Mouse (Mus musculus): Measurements from ENCODE around the gene 4933428G20Rik. TPM values are rescaled to one million over a fixed set of nuclear protein-coding genes. Genes with fewer than 3 reads are reported as not detected.

Gene 4933428G20Rik
- 0.16 and 0.25 TPM in 2 replicates for polyA plus RNA-seq (2015; fragmentation: Nextera tagmentation; extraction: Ambion mirVana)

DNA sequence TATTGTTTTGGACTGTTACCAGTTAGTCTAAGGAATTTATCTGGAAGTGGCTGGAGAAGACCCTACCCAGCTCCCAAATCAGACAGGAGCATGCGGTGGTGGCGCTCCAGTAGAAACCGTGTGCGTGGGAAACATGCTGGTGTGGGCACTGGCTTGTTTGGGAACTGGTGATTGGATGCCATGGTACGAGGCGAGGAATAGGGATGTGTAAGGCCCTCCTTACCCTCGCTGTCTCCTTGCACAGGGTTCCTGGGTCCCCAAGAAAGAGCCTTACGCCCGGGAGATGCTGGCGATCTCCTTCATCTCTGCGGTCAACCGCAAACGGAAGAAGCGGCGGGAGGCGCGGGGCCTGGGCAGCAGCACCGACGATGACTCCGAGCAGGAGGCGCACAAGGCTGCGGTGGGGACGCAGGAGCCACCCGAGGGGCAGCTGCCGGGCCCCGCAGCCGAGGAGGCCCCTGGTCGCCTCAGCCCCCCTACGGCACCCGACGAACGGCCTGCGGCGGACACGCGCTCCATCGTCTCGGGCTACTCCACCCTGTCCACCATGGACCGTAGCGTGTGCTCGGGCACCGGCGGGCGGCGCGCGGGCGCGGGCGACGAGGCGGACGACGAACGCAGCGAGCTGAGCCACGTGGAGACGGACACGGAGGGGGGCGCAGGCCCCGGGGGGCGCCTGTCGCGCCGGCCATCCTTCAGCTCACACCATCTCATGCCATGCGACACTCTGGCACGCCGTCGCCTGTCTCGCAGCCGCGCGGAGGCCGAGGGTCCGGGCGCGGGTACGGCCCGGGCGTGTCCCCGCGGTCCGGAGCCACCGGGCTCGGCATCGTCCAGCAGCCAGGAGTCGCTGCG lies at the start of gene 4933428G20Rik:
Gene 4933428G20Rik, minus strand, starts transcription at position 476 of the 855 bp plus-strand sequence.
- H3K9me3 ChIP-seq (ENCODE audit: control insufficient read depth, low read length), result no peaks in the 10 kb centered on the region
- no peaks in the 10 kb centered on the region for H3K4me1 ChIP-seq (replicated peaks; ENCODE audit: control insufficient read depth, insufficient read depth)
- H3K4me3 ChIP-seq (ENCODE audit: low read depth, low read length), result 0 out of 2 replicates have a peak within 1 kb of the TSS, but pooled peaks have one; percentile 10
- H3K9ac ChIP-seq (ENCODE audit: low read length), result no peak within 1 kb of the TSS
- no peak within 1 kb of the TSS for H3K27ac ChIP-seq (replicated peaks)
- no peaks in the 10 kb centered on the region for H3K27me3 ChIP-seq (ENCODE audit: control insufficient read depth, insufficient read depth, low read length)
- TF ChIP-seq CTCF (IDR thresholded peaks at IDR 0.05; ENCODE audit: low read depth) (no peak), EP300 (optimal IDR thresholded peaks at IDR 0.05) (no peak)
- no peak for DNase-seq (ENCODE audit: low spot score)
- WGBS, result 51% methylated on average over 88 of the region's 88 CpGs
- peaks cover 12% of the 10 kb centered on the region for H3K36me3 ChIP-seq (ENCODE audit: control insufficient read depth, insufficient read depth, low read length)
- 0 out of 2 replicates have a peak within 1 kb of the TSS, but pooled peaks have one; percentile 11 for H3K4me2 ChIP-seq (replicated peaks; ENCODE audit: low read depth)
- no peak for ATAC-seq (ENCODE audit: low FRiP score, low TSS enrichment)

DNA sequence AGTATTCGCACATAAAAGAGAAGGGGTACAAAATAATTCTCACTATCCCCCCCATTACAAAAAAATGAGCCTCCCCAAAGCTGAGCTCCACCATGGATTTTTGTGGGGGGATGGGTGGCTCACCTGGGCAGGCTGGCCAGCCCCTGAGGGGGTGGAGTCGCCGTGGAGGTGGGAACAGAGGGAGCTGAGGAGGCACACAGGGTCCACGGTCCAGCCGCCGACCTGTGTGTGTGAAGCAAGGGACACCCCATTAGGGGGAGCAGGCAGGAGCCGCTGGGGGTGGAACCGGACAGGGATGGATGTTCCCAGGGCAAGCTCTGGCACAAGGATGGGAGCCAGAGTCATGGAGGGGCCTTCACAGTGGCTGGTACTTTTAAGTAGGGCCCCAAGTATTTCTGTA lies 48.6 kb upstream of the 4933428G20Rik start:
- Histone ChIP-seq H3K9me3 (ENCODE audit: control insufficient read depth, low read length) (no peaks in the 10 kb centered on the region), H3K36me3 (ENCODE audit: control insufficient read depth, insufficient read depth, low read length) (no peaks in the 10 kb centered on the region), H3K27ac (replicated peaks) (no peak overlapping the region), H3K4me1 (replicated peaks; ENCODE audit: control insufficient read depth, insufficient read depth) (peaks cover 2% of the 10 kb centered on the region; the same call in 1 of the 2 replicates), H3K9ac (ENCODE audit: low read length) (no peak overlapping the region), H3K27me3 (ENCODE audit: control insufficient read depth, insufficient read depth, low read length) (peaks cover 14% of the 10 kb centered on the region; the same call in 1 of the 2 replicates), H3K4me2 (replicated peaks; ENCODE audit: low read depth) (no peak overlapping the region), H3K4me3 (ENCODE audit: low read depth, low read length) (no peak overlapping the region)
- no peak for DNase-seq (ENCODE audit: low spot score)
- TF ChIP-seq CTCF (IDR thresholded peaks at IDR 0.05; ENCODE audit: low read depth), result no peak
- TF ChIP-seq EP300 (optimal IDR thresholded peaks at IDR 0.05), result no peak
- 55% methylated on average over 8 of the region's 8 CpGs for WGBS
- no peak for ATAC-seq (ENCODE audit: low FRiP score, low TSS enrichment)

DNA sequence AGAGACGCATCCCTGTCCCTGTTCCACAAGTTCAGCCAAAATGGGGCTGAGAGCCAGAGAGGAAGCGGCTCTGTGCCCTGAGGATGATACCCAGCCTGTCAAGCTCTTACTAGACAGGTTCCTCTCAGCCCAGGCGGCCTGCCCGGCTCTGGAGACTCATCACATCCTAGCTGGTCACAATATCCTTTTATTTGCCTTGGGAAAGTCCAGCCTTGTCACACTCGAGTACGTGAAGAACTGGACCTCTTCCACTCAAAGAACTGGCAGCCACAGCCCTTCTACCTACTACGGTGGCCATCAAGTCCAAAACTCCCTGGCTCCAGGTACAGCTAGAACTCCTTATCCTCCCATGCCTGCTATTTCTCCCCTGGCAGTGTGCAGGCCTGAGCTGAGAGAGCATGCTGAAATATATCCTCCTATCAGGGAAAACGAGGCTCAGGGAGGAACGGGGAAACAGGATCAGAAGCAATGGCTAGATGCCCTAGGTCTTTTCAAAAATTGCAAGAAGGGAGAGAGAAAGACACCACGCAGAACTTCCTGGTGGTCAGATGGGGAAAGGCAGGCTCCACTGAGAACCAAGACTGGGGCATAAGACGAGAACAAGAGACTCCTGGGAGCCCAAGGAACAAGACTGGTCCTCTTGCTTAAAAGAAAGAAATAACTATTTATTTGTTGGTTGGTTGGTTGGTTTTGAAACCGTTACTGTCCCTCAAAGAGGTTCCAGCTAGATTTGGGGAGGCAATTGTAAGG lies 48.0 kb upstream of the 4933428G20Rik start:
- TF ChIP-seq CTCF (IDR thresholded peaks at IDR 0.05; ENCODE audit: low read depth), result no peak
- TF ChIP-seq EP300 (optimal IDR thresholded peaks at IDR 0.05), result no peak
- Histone ChIP-seq H3K36me3 (ENCODE audit: control insufficient read depth, insufficient read depth, low read length) (no peaks in the 10 kb centered on the region), H3K4me3 (ENCODE audit: low read depth, low read length) (no peak overlapping the region), H3K9me3 (ENCODE audit: control insufficient read depth, low read length) (no peaks in the 10 kb centered on the region), H3K4me1 (replicated peaks; ENCODE audit: control insufficient read depth, insufficient read depth) (peaks cover 2% of the 10 kb centered on the region; the same call in 1 of the 2 replicates), H3K4me2 (replicated peaks; ENCODE audit: low read depth) (no peak overlapping the region), H3K9ac (ENCODE audit: low read length) (no peak overlapping the region), H3K27ac (replicated peaks) (no peak overlapping the region), H3K27me3 (ENCODE audit: control insufficient read depth, insufficient read depth, low read length) (peaks cover 14% of the 10 kb centered on the region; the same call in 1 of the 2 replicates)
- ATAC-seq (ENCODE audit: low FRiP score, low TSS enrichment) (no peak), DNase-seq (ENCODE audit: low spot score) (no peak)
- WGBS, result 70% methylated on average over 12 of the region's 12 CpGs

DNA sequence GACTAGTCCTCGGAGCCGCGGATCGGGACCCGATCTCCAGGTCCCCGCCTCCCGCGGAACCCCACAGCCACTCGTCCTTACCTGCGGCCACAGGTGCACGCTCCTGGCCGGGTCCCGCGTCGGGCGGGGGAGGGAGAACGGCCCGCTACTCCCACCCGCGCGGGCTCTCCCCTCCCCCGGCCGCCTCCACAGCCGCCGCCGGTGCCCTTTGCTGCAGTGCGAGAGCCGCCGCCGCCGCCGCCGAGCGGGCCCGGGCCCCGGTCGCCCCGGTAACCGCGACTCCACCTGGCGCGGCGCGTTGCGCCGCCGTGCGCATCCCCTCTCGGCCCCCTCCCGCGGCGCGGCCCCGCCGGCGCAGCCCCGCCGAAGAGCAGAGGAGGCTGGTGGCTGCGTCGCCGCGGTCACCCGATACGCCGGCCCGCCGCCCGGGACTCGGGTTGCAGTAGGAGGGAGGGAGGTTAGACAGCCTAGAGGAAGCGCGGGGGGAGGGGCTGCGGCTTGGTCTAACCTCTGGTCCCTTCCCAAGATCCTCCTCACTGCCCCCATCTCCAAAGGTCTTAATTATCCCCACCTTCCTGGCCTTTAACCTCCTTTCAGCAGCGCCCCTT lies 46.8 kb upstream of the 4933428G20Rik start:
- ATAC-seq (ENCODE audit: low FRiP score, low TSS enrichment) (no peak; the same call in 1 of the 2 replicates), DNase-seq (ENCODE audit: low spot score) (peak; percentile 50)
- Histone ChIP-seq H3K9ac (ENCODE audit: low read length) (peak overlapping the region; percentile 52), H3K4me2 (replicated peaks; ENCODE audit: low read depth) (peak overlapping the region; percentile 95), H3K4me1 (replicated peaks; ENCODE audit: control insufficient read depth, insufficient read depth) (peaks cover 2% of the 10 kb centered on the region; the same call in 1 of the 2 replicates), H3K9me3 (ENCODE audit: control insufficient read depth, low read length) (no peaks in the 10 kb centered on the region), H3K36me3 (ENCODE audit: control insufficient read depth, insufficient read depth, low read length) (no peaks in the 10 kb centered on the region), H3K4me3 (ENCODE audit: low read depth, low read length) (peak overlapping the region; percentile 53), H3K27ac (replicated peaks) (no peak overlapping the region), H3K27me3 (ENCODE audit: control insufficient read depth, insufficient read depth, low read length) (peaks cover 14% of the 10 kb centered on the region; the same call in 1 of the 2 replicates)
- under 1% methylated on average over 44 of the region's 73 CpGs for WGBS
- TF ChIP-seq CTCF (IDR thresholded peaks at IDR 0.05; ENCODE audit: low read depth) (no peak), EP300 (optimal IDR thresholded peaks at IDR 0.05) (no peak)

DNA sequence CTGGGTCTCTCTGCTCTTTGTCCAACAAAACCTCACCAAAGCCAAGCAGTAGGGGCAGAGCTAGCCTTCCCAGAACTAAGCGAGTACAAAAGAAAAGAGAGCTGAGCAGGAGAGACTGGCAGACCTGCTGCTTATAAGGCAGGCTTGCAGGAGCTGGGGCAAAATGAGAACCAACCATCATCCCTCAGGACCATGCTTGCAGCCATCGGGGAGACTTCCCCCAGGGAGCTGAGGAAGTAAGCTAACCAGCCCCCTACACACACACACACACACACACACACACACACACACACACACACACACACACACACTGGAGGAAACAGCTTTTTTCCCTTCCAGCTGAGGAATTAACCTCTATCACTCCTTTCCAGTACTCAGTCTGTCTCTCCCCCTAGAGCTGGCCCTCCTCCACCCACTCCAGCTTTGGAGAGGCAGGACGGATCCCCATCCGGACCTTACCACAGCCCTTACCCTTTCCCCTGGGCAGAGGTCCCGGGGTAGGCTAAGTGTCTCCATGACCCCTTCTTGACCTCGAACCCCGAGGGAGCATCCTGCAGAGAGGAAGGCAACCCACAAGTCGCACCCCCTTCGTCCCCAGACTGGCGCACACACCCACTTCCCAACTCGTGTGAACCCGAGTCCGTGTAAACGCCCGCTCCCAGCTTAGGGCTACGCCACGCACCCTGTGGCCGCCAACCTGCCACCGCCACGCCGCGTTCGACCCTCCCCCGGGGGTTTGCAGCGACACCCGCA lies 45.8 kb upstream of the 4933428G20Rik start:
- DNase-seq (ENCODE audit: low spot score), result no peak
- peak overlapping the region; percentile 53 for H3K4me3 ChIP-seq (ENCODE audit: low read depth, low read length)
- H3K27me3 ChIP-seq (ENCODE audit: control insufficient read depth, insufficient read depth, low read length), result peaks cover 11% of the 10 kb centered on the region; the same call in 1 of the 2 replicates
- H3K27ac ChIP-seq (replicated peaks), result no peak overlapping the region
- peaks cover 2% of the 10 kb centered on the region; the same call in 1 of the 2 replicates for H3K4me1 ChIP-seq (replicated peaks; ENCODE audit: control insufficient read depth, insufficient read depth)
- 0 out of 2 replicates have a peak overlapping the region, but pooled peaks have one; percentile 52 for H3K9ac ChIP-seq (ENCODE audit: low read length)
- WGBS, result 8% methylated on average over 26 of the region's 26 CpGs
- no peaks in the 10 kb centered on the region for H3K36me3 ChIP-seq (ENCODE audit: control insufficient read depth, insufficient read depth, low read length)
- peak; percentile 16; the same call in 1 of the 2 replicates for ATAC-seq (ENCODE audit: low FRiP score, low TSS enrichment)
- H3K9me3 ChIP-seq (ENCODE audit: control insufficient read depth, low read length), result no peaks in the 10 kb centered on the region
- no peak for TF ChIP-seq EP300 (optimal IDR thresholded peaks at IDR 0.05)
- H3K4me2 ChIP-seq (replicated peaks; ENCODE audit: low read depth), result peak overlapping the region; percentile 95

Data from stomach, postnatal 0 days (tissue).